Mouse (Mus musculus) liver, postnatal 0 days (tissue): ENCODE data around the gene Jagn1.

ENCODE experiments used
- CTCF ChIP-seq: sonication (generic); IDR thresholded peaks from 2 replicates; pipeline ENCODE4 v1.5.1; 2016; ENCODE audit warnings: antibody characterized with exemption, low read depth
- EP300 ChIP-seq: IDR thresholded peaks from 2 replicates; pipeline ENCODE4 v1.6.1; 2016; ENCODE audit warnings: antibody characterized with exemption, low read depth, mild to moderate bottlenecking

DNA sequence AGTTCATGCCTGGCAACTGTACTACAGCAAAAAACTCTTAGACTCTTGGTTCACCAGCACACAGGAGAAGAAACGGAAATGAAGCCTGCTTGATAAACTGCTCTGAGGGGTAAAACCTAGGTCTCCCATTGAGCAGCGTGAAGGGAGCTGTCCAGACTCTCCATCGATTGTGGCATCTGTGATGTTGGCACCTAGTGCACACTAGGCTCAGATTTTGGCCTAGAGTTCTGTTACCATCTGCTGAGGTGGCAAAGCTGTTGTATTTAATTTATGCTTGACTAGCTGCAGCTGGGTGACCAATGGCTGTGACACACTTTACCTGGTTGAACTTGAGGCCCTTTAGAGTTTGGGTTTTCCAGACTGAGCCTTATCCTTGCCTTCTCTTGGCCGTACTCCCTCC, 5.3 kb downstream of the Jagn1 start:
- TF ChIP-seq CTCF (no peak), EP300 (no peak)
